Mouse (Mus musculus): ENCODE measurements at regions not wholly inside any gene's neighbourhood (a gene's known extent, or its start where the extent isn't known, plus 50 kb on each side); places are given as distances from the start of the nearest gene placed in this dataset.

- Histone ChIP-seq H3K27me3 (ENCODE audit: control insufficient read depth, insufficient read depth, low read length) (no peaks in the 10 kb centered on the region), H3K27ac (ENCODE audit: control insufficient read depth, insufficient read depth, low read depth, low read length) (no peak overlapping the region), H3K36me3 (ENCODE audit: control insufficient read depth, insufficient read depth, low read length) (no peaks in the 10 kb centered on the region), H3K4me3 (ENCODE audit: control insufficient read depth, low read depth, low read length) (no peak overlapping the region), H3K4me1 (ENCODE audit: control insufficient read depth, insufficient read depth, low read length) (no peaks in the 10 kb centered on the region)
- TF ChIP-seq POLR2A (IDR thresholded peaks at IDR 0.05; ENCODE audit: control insufficient read depth, low read depth, low read length), result no peak
- TF ChIP-seq CTCF (IDR thresholded peaks at IDR 0.05; ENCODE audit: control insufficient read depth, insufficient read depth, insufficient replicate concordance, low read depth, low read length), result no peak
Measured at GRCm38 (mm10) chr3:18714968-18715630, 766.9 kb downstream of the Cypt12 start.

- H3K27ac ChIP-seq (ENCODE audit: control insufficient read depth, insufficient read depth, low read depth, low read length), result no peak overlapping the region
- no peaks in the 10 kb centered on the region for H3K36me3 ChIP-seq (ENCODE audit: control insufficient read depth, insufficient read depth, low read length)
- no peaks in the 10 kb centered on the region for H3K4me1 ChIP-seq (ENCODE audit: control insufficient read depth, insufficient read depth, low read length)
- H3K27me3 ChIP-seq (ENCODE audit: control insufficient read depth, insufficient read depth, low read length), result no peaks in the 10 kb centered on the region
- TF ChIP-seq POLR2A (IDR thresholded peaks at IDR 0.05; ENCODE audit: control insufficient read depth, low read depth, low read length), result no peak
- TF ChIP-seq CTCF (IDR thresholded peaks at IDR 0.05; ENCODE audit: control insufficient read depth, insufficient read depth, insufficient replicate concordance, low read depth, low read length), result no peak
- no peak overlapping the region for H3K4me3 ChIP-seq (ENCODE audit: control insufficient read depth, low read depth, low read length)
Measured at GRCm38 (mm10) chr3:18715776-18716175, 767.6 kb downstream of the Cypt12 start.

- no peak overlapping the region for H3K27ac ChIP-seq (ENCODE audit: control insufficient read depth, insufficient read depth, low read depth, low read length)
- no peaks in the 10 kb centered on the region for H3K27me3 ChIP-seq (ENCODE audit: control insufficient read depth, insufficient read depth, low read length)
- TF ChIP-seq CTCF (IDR thresholded peaks at IDR 0.05; ENCODE audit: control insufficient read depth, insufficient read depth, insufficient replicate concordance, low read depth, low read length), result no peak
- H3K4me3 ChIP-seq (ENCODE audit: control insufficient read depth, low read depth, low read length), result no peak overlapping the region
- no peaks in the 10 kb centered on the region for H3K36me3 ChIP-seq (ENCODE audit: control insufficient read depth, insufficient read depth, low read length)
- H3K4me1 ChIP-seq (ENCODE audit: control insufficient read depth, insufficient read depth, low read length), result no peaks in the 10 kb centered on the region
Measured at GRCm38 (mm10) chr3:18725507-18725906, 777.3 kb downstream of the Cypt12 start.

GRCm38 (mm10) chr3:18731251-18731650, 783.0 kb downstream of the Cypt12 start:
- no peaks in the 10 kb centered on the region for H3K4me1 ChIP-seq (ENCODE audit: control insufficient read depth, insufficient read depth, low read length)
- no peaks in the 10 kb centered on the region for H3K36me3 ChIP-seq (ENCODE audit: control insufficient read depth, insufficient read depth, low read length)
- no peak overlapping the region for H3K27ac ChIP-seq (ENCODE audit: control insufficient read depth, insufficient read depth, low read depth, low read length)
- no peak overlapping the region for H3K4me3 ChIP-seq (ENCODE audit: control insufficient read depth, low read depth, low read length)
- no peak for TF ChIP-seq POLR2A (IDR thresholded peaks at IDR 0.05; ENCODE audit: control insufficient read depth, low read depth, low read length)
- no peak for TF ChIP-seq CTCF (IDR thresholded peaks at IDR 0.05; ENCODE audit: control insufficient read depth, insufficient read depth, insufficient replicate concordance, low read depth, low read length)
- no peaks in the 10 kb centered on the region for H3K27me3 ChIP-seq (ENCODE audit: control insufficient read depth, insufficient read depth, low read length)

- Histone ChIP-seq H3K36me3 (ENCODE audit: control insufficient read depth, insufficient read depth, low read length) (no peaks in the 10 kb centered on the region), H3K4me3 (ENCODE audit: control insufficient read depth, low read depth, low read length) (no peak overlapping the region), H3K27ac (ENCODE audit: control insufficient read depth, insufficient read depth, low read depth, low read length) (no peak overlapping the region), H3K4me1 (ENCODE audit: control insufficient read depth, insufficient read depth, low read length) (no peaks in the 10 kb centered on the region), H3K27me3 (ENCODE audit: control insufficient read depth, insufficient read depth, low read length) (no peaks in the 10 kb centered on the region)
- no peak for TF ChIP-seq POLR2A (IDR thresholded peaks at IDR 0.05; ENCODE audit: control insufficient read depth, low read depth, low read length)
- TF ChIP-seq CTCF (IDR thresholded peaks at IDR 0.05; ENCODE audit: control insufficient read depth, insufficient read depth, insufficient replicate concordance, low read depth, low read length), result no peak
Measured at GRCm38 (mm10) chr3:18731674-18732073, 783.5 kb downstream of the Cypt12 start.

GRCm38 (mm10) chr3:18733540-18733939, 785.3 kb downstream of the Cypt12 start:
- Histone ChIP-seq H3K27ac (ENCODE audit: control insufficient read depth, insufficient read depth, low read depth, low read length) (no peak overlapping the region), H3K27me3 (ENCODE audit: control insufficient read depth, insufficient read depth, low read length) (no peaks in the 10 kb centered on the region), H3K36me3 (ENCODE audit: control insufficient read depth, insufficient read depth, low read length) (no peaks in the 10 kb centered on the region), H3K4me3 (ENCODE audit: control insufficient read depth, low read depth, low read length) (no peak overlapping the region), H3K4me1 (ENCODE audit: control insufficient read depth, insufficient read depth, low read length) (no peaks in the 10 kb centered on the region)
- no peak for TF ChIP-seq CTCF (IDR thresholded peaks at IDR 0.05; ENCODE audit: control insufficient read depth, insufficient read depth, insufficient replicate concordance, low read depth, low read length)
- no peak for TF ChIP-seq POLR2A (IDR thresholded peaks at IDR 0.05; ENCODE audit: control insufficient read depth, low read depth, low read length)

GRCm38 (mm10) chr3:18738946-18739345, 790.7 kb downstream of the Cypt12 start:
- Histone ChIP-seq H3K4me1 (ENCODE audit: control insufficient read depth, insufficient read depth, low read length) (no peaks in the 10 kb centered on the region), H3K36me3 (ENCODE audit: control insufficient read depth, insufficient read depth, low read length) (no peaks in the 10 kb centered on the region), H3K27me3 (ENCODE audit: control insufficient read depth, insufficient read depth, low read length) (no peaks in the 10 kb centered on the region), H3K4me3 (ENCODE audit: control insufficient read depth, low read depth, low read length) (no peak overlapping the region), H3K27ac (ENCODE audit: control insufficient read depth, insufficient read depth, low read depth, low read length) (no peak overlapping the region)
- TF ChIP-seq CTCF (IDR thresholded peaks at IDR 0.05; ENCODE audit: control insufficient read depth, insufficient read depth, insufficient replicate concordance, low read depth, low read length) (no peak), POLR2A (IDR thresholded peaks at IDR 0.05; ENCODE audit: control insufficient read depth, low read depth, low read length) (no peak)

GRCm38 (mm10) chr3:18740344-18740743, 792.1 kb downstream of the Cypt12 start:
- no peak overlapping the region for H3K27ac ChIP-seq (ENCODE audit: control insufficient read depth, insufficient read depth, low read depth, low read length)
- no peaks in the 10 kb centered on the region for H3K36me3 ChIP-seq (ENCODE audit: control insufficient read depth, insufficient read depth, low read length)
- TF ChIP-seq CTCF (IDR thresholded peaks at IDR 0.05; ENCODE audit: control insufficient read depth, insufficient read depth, insufficient replicate concordance, low read depth, low read length) (no peak), POLR2A (IDR thresholded peaks at IDR 0.05; ENCODE audit: control insufficient read depth, low read depth, low read length) (no peak)
- no peaks in the 10 kb centered on the region for H3K4me1 ChIP-seq (ENCODE audit: control insufficient read depth, insufficient read depth, low read length)
- no peaks in the 10 kb centered on the region for H3K27me3 ChIP-seq (ENCODE audit: control insufficient read depth, insufficient read depth, low read length)
- H3K4me3 ChIP-seq (ENCODE audit: control insufficient read depth, low read depth, low read length), result no peak overlapping the region

All from testis, adult 2 months (tissue).